Mouse (Mus musculus): ENCODE data around the gene Swt1.

- TF ChIP-seq CTCF (IDR thresholded peaks at IDR 0.05; ENCODE audit: borderline replicate concordance, extremely low read depth, insufficient read depth, insufficient read length) (no peak), POLR2A (IDR thresholded peaks at IDR 0.05; ENCODE audit: borderline replicate concordance, extremely low read depth, insufficient read depth, insufficient read length, poor library complexity, severe bottlenecking) (no peak)
These were observed 85.3 kb downstream of the Swt1 start for GRCm38 (mm10) chr1:151342968-151343367.

Data from brain, embryonic 14.5 days (tissue).